ENCODE assay signal across 9 mouse cellular contexts in genomic region chr7:139905661-139906060, GRCm38 (mm10). TPM values are rescaled to one million over a fixed set of nuclear protein-coding genes. Genes with fewer than 3 reads are reported as not detected.
DNase-seq lines count a peak whose midpoint lies in the region; ATAC-seq and TF ChIP-seq lines count a peak whose summit lies in the region.
"Had no signal": no experiment of that assay in that cellular context is flagged by ENCODE, and none has a peak within 500 bp of the region (broad histone marks: within the 10 kb centered on the region; RNA-seq: fewer than 3 reads in every experiment).

No protein-coding gene starts in this region.

- peak; percentile 56 for TF ChIP-seq CTCF in left cerebral cortex, adult 2 months (IDR thresholded peaks at IDR 0.05)

- H3K36me3 ChIP-seq in hindbrain, embryonic 15.5 days, result no peaks in the 10 kb centered on the region; the same call in 1 of the 2 replicates
- H3K36me3 ChIP-seq in liver, embryonic 11.5 days (ENCODE audit: control insufficient read depth, insufficient read depth, low read length), result no peaks in the 10 kb centered on the region
- H3K36me3 ChIP-seq in neural tube, embryonic 13.5 days, result no peaks in the 10 kb centered on the region
- H3K36me3 ChIP-seq: embryonic facial prominence, embryonic 15.5 days had no signal

- H3K9ac ChIP-seq in hindbrain, embryonic 15.5 days, result no peak overlapping the region
- H3K9ac ChIP-seq in liver, embryonic 11.5 days (ENCODE audit: low read depth, low read length), result no peak overlapping the region
- H3K9ac ChIP-seq in neural tube, embryonic 13.5 days, result peak overlapping the region; percentile 51; the same call in 1 of the 2 replicates
- H3K9ac ChIP-seq: embryonic facial prominence, embryonic 15.5 days had no signal

- DNase-seq in left cerebral cortex, adult 2 months (ENCODE audit: extremely low spot score in 1 of 2, low spot score in 2 of 2), result peak in 1 of 2 experiments; percentile 39
- DNase-seq in left cerebral cortex, postnatal 10 days (ENCODE audit: extremely low spot score in 1 of 2, low spot score in 2 of 2), result no peak
- DNase-seq in NIH3T3 (ENCODE audit: low read depth), result peak; percentile 55
- DNase-seq in embryo, embryonic 9.5 days (ENCODE audit: extremely low spot score), result peak; percentile 70
- DNase-seq in liver, embryonic 11.5 days (ENCODE audit: low spot score), result no peak
- DNase-seq in left cerebral cortex, adult 18-20 months (ENCODE audit: low spot score in 2 of 2), result no peak

- peak overlapping the region; percentile 22; the same call in 1 of the 2 replicates for H3K4me2 ChIP-seq in hindbrain, embryonic 15.5 days
- peak overlapping the region; percentile 37; the same call in 1 of the 2 replicates for H3K4me2 ChIP-seq in liver, embryonic 11.5 days
- peak overlapping the region; percentile 32 for H3K4me2 ChIP-seq in neural tube, embryonic 13.5 days
- H3K4me2 ChIP-seq: embryonic facial prominence, embryonic 15.5 days had no signal

- ATAC-seq in hindbrain, embryonic 15.5 days (ENCODE audit: low FRiP score, low read depth), result no peak
- ATAC-seq in liver, embryonic 11.5 days (replicated peaks; ENCODE audit: low FRiP score), result peak; percentile 58
- ATAC-seq in neural tube, embryonic 13.5 days (ENCODE audit: low read depth), result peak; percentile 55; the same call in 1 of the 2 replicates

- H3K27ac ChIP-seq in left cerebral cortex, adult 2 months, result no peak overlapping the region
- H3K27ac ChIP-seq in hindbrain, embryonic 15.5 days (replicated peaks), result no peak overlapping the region
- H3K27ac ChIP-seq in liver, embryonic 11.5 days (ENCODE audit: low read depth, low read length), result no peak overlapping the region
- H3K27ac ChIP-seq in neural tube, embryonic 13.5 days (replicated peaks), result no peak overlapping the region
- H3K27ac ChIP-seq: embryonic facial prominence, embryonic 15.5 days had no signal

- no peaks in the 10 kb centered on the region for H3K9me3 ChIP-seq in hindbrain, embryonic 15.5 days
- no peaks in the 10 kb centered on the region for H3K9me3 ChIP-seq in liver, embryonic 11.5 days (ENCODE audit: control insufficient read depth, low read length)
- no peaks in the 10 kb centered on the region for H3K9me3 ChIP-seq in neural tube, embryonic 13.5 days
- H3K9me3 ChIP-seq: embryonic facial prominence, embryonic 15.5 days had no signal

- 5% methylated on average over 6 of the region's 6 CpGs for WGBS in hindbrain, embryonic 15.5 days
- WGBS in liver, embryonic 11.5 days, result 7% methylated on average over 6 of the region's 6 CpGs
- WGBS in neural tube, embryonic 13.5 days, result 3% methylated on average over 6 of the region's 6 CpGs

- H3K27me3 ChIP-seq in hindbrain, embryonic 15.5 days, result no peaks in the 10 kb centered on the region
- no peaks in the 10 kb centered on the region; the same call in 1 of the 2 replicates for H3K27me3 ChIP-seq in liver, embryonic 11.5 days (replicated peaks; ENCODE audit: control insufficient read depth, insufficient read depth, low read length)
- no peaks in the 10 kb centered on the region for H3K27me3 ChIP-seq in neural tube, embryonic 13.5 days
- H3K27me3 ChIP-seq: embryonic facial prominence, embryonic 15.5 days had no signal

- intact Hi-C loops in left cerebral cortex, adult 2 months (cut with DNase I), result loop anchor here (10.0 kb wide), 2 partner anchors 89 to 159 kb away; partner anchors contain the start of gene Adam8
- intact Hi-C loops in left cerebral cortex, postnatal 10 days (cut with DNase I), result no loop called here

- peaks cover 34% of the 10 kb centered on the region for H3K4me1 ChIP-seq in hindbrain, embryonic 15.5 days (replicated peaks)
- no peaks in the 10 kb centered on the region for H3K4me1 ChIP-seq in liver, embryonic 11.5 days (replicated peaks; ENCODE audit: control insufficient read depth, insufficient read depth, low read length)
- peaks cover 36% of the 10 kb centered on the region for H3K4me1 ChIP-seq in neural tube, embryonic 13.5 days (replicated peaks)

- H3K4me3 ChIP-seq in left cerebral cortex, adult 2 months, result no peak overlapping the region
- H3K4me3 ChIP-seq in hindbrain, embryonic 15.5 days, result no peak overlapping the region
- no peak overlapping the region for H3K4me3 ChIP-seq in liver, embryonic 11.5 days (ENCODE audit: low read depth, low read length)
- no peak overlapping the region for H3K4me3 ChIP-seq in neural tube, embryonic 13.5 days
- H3K4me3 ChIP-seq: embryonic facial prominence, embryonic 15.5 days had no signal

RNA-seq across cellular contexts. Expression of gene Kndc1, which starts 11.2 kb away (rescaled TPM):
- total RNA-seq in left cerebral cortex, adult 2 months (2021), result 10 to 100 TPM; 77.7 to 80.4 TPM
- total RNA-seq in left cerebral cortex, postnatal 10 days (2021), result 10 to 100 TPM; 37.6 to 42.2 TPM
- polyA plus RNA-seq in hindbrain, embryonic 15.5 days (2015; fragmentation: Nextera tagmentation; extraction: Ambion mirVana), result 14.6 and 18.1 TPM in 2 replicates
- polyA plus RNA-seq in liver, embryonic 11.5 days (2014; fragmentation: Nextera tagmentation; extraction: Ambion mirVana), result not detected in 2 replicates
- polyA plus RNA-seq in neural tube, embryonic 13.5 days (2015; fragmentation: Nextera tagmentation; extraction: Ambion mirVana), result 5.8 and 6.0 TPM in 2 replicates
- 10 to 100 TPM; 67.7 to 74.7 TPM for total RNA-seq in left cerebral cortex, adult 18-20 months (2021)

RNA-seq across cellular contexts. Expression of gene Utf1, which starts 37.9 kb away (rescaled TPM):
- total RNA-seq in left cerebral cortex, adult 2 months (2021), result not detected
- not detected for total RNA-seq in left cerebral cortex, postnatal 10 days (2021)
- not detected in 2 replicates for polyA plus RNA-seq in hindbrain, embryonic 15.5 days (2015; fragmentation: Nextera tagmentation; extraction: Ambion mirVana)
- polyA plus RNA-seq in liver, embryonic 11.5 days (2014; fragmentation: Nextera tagmentation; extraction: Ambion mirVana), result not detected in 2 replicates
- not detected in 2 replicates for polyA plus RNA-seq in neural tube, embryonic 13.5 days (2015; fragmentation: Nextera tagmentation; extraction: Ambion mirVana)
- not detected for total RNA-seq in left cerebral cortex, adult 18-20 months (2021)

Comparison
In these comparisons a context has a peak if more than half of its experiments do, and no peak if none do; other contexts are left out.
1. DNase-seq: peak in NIH3T3 (single experiment) and embryo, embryonic 9.5 days (single experiment); none in left cerebral cortex, postnatal 10 days (0 of 2), liver, embryonic 11.5 days (single experiment) and left cerebral cortex, adult 18-20 months (0 of 2).
2. Peak in every context shown above with its lines, with median percentiles within 50 percentile points of each other: H3K4me2 ChIP-seq.